Comparison of ENCODE assay signal across 30 mouse cellular contexts in the genomic region with DNA sequence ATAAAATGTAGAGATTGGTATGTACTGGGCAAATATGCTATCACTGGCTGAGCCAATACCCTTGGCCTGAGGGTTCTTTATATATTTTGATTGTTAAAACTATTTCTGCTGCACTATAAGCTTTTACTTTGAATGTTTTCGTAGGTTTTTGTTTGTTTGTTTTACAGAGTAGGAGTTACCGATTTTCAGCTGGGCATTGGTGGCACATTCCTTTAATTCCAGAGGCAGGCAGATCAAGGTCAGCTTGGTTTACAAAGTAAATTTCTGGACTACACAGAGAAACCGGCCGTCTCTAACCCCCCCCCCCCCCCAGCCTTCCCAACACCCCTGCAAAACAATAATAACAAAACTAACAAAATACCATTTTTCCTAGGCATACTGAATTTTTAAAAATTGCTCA. TPM values are rescaled to one million over a fixed set of nuclear protein-coding genes. Genes with fewer than 3 reads are reported as not detected.
DNase-seq lines count a peak whose midpoint lies in the region; ATAC-seq and TF ChIP-seq lines count a peak whose summit lies in the region.
"Had no signal": no experiment of that assay in that cellular context is flagged by ENCODE, and none has a peak within 500 bp of the region (broad histone marks: within the 10 kb centered on the region; RNA-seq: fewer than 3 reads in every experiment).

No protein-coding gene starts in this region.

- H3K9me3 ChIP-seq in heart, postnatal 0 days (replicated peaks; ENCODE audit: control insufficient read depth, low read length), result no peaks in the 10 kb centered on the region
- H3K9me3 ChIP-seq: forebrain, embryonic 10.5 days; forebrain, embryonic 13.5 days; heart, embryonic 15.5 days; hindbrain, embryonic 10.5 days; hindbrain, embryonic 13.5 days; intestine, embryonic 15.5 days had no signal

- H3K79me2 ChIP-seq in liver, adult 2 months (ENCODE audit: control insufficient read depth, insufficient read depth, low read length), result no peaks in the 10 kb centered on the region; the same call in 1 of the 2 replicates

- WGBS in heart, postnatal 0 days, result 9% methylated on average over 4 of the region's 4 CpGs
- 15% methylated on average over 4 of the region's 4 CpGs for WGBS in liver, adult 2 months

- H3K27me3 ChIP-seq in heart, postnatal 0 days (ENCODE audit: control insufficient read depth, insufficient read depth, low read length), result no peaks in the 10 kb centered on the region
- no peaks in the 10 kb centered on the region for H3K27me3 ChIP-seq in liver, adult 2 months (ENCODE audit: control insufficient read depth, insufficient read depth, low read length)
- H3K27me3 ChIP-seq: forebrain, embryonic 13.5 days; heart, embryonic 15.5 days; hindbrain, embryonic 13.5 days; intestine, embryonic 15.5 days; Patski had no signal

- ATAC-seq in heart, postnatal 0 days (ENCODE audit: insufficient read depth, low read depth), result no peak
- ATAC-seq: forebrain, embryonic 13.5 days; forebrain, embryonic 16.5 days; hindbrain, embryonic 16.5 days; intestine, embryonic 15.5 days; Patski had no signal

- no peak for TF ChIP-seq POLR2A in liver, adult 2 months (IDR thresholded peaks at IDR 0.05; ENCODE audit: extremely low read depth, insufficient read depth, low read length)

- peaks cover 9% of the 10 kb centered on the region; the same call in 1 of the 2 replicates for H3K4me1 ChIP-seq in heart, postnatal 0 days (ENCODE audit: control insufficient read depth, insufficient read depth)
- H3K4me1 ChIP-seq in liver, adult 2 months (ENCODE audit: control insufficient read depth, insufficient read depth, low read length), result peaks cover 7% of the 10 kb centered on the region
- H3K4me1 ChIP-seq: forebrain, embryonic 10.5 days; forebrain, embryonic 13.5 days; hindbrain, embryonic 10.5 days; hindbrain, embryonic 13.5 days; intestine, embryonic 15.5 days had no signal

- peak overlapping the region; percentile 46; the same call in 1 of the 2 replicates for H3K27ac ChIP-seq in gastrocnemius, adult 2 months
- no peak overlapping the region for H3K27ac ChIP-seq in heart, postnatal 0 days (ENCODE audit: low read depth)
- H3K27ac ChIP-seq in liver, adult 2 months (replicated peaks; ENCODE audit: insufficient read depth, low read depth, low read length), result no peak overlapping the region
- H3K27ac ChIP-seq: forebrain, embryonic 10.5 days; forebrain, embryonic 13.5 days; heart, embryonic 15.5 days; hindbrain, embryonic 10.5 days; hindbrain, embryonic 13.5 days; intestine, embryonic 15.5 days had no signal

- TF ChIP-seq CTCF in gastrocnemius, adult 2 months (IDR thresholded peaks at IDR 0.05), result no peak
- no peak for TF ChIP-seq CTCF in heart, postnatal 0 days (IDR thresholded peaks at IDR 0.05; ENCODE audit: low read depth)
- no peak for TF ChIP-seq CTCF in liver, adult 2 months (IDR thresholded peaks at IDR 0.05; ENCODE audit: low read depth, low read length)

- H3K4me2 ChIP-seq in heart, postnatal 0 days (ENCODE audit: low read depth, low read length), result peak overlapping the region; percentile 23; the same call in 1 of the 2 replicates
- H3K4me2 ChIP-seq: forebrain, embryonic 13.5 days; heart, embryonic 11.5 days; heart, embryonic 15.5 days; hindbrain, embryonic 13.5 days; intestine, embryonic 15.5 days had no signal

- no peak for TF ChIP-seq EP300 in heart, postnatal 0 days (IDR thresholded peaks at IDR 0.05; ENCODE audit: low read depth)

- intact Hi-C loops in gastrocnemius, adult 2 months (cut with DNase I), result no loop called here
- intact Hi-C loops in gastrocnemius, postnatal 36 days (cut with DNase I), result no loop called here
- intact Hi-C loops in heart, postnatal 36 days (cut with DNase I), result no loop called here

- no peak overlapping the region for H3K9ac ChIP-seq in heart, postnatal 0 days (replicated peaks; ENCODE audit: low read depth, low read length)
- H3K9ac ChIP-seq in liver, adult 2 months (ENCODE audit: low read depth, low read length), result no peak overlapping the region
- H3K9ac ChIP-seq: forebrain, embryonic 13.5 days; heart, embryonic 15.5 days; hindbrain, embryonic 13.5 days; intestine, embryonic 15.5 days had no signal

- no peaks in the 10 kb centered on the region for H3K36me3 ChIP-seq in heart, postnatal 0 days (replicated peaks; ENCODE audit: control insufficient read depth, insufficient read depth, low read length)
- no peaks in the 10 kb centered on the region for H3K36me3 ChIP-seq in liver, adult 2 months (ENCODE audit: control insufficient read depth, insufficient read depth, low read length)
- H3K36me3 ChIP-seq: forebrain, embryonic 10.5 days; heart, embryonic 15.5 days; hindbrain, embryonic 13.5 days; intestine, embryonic 15.5 days had no signal

- DNase-seq in gastrocnemius, adult 2 months, result no peak
- DNase-seq in gastrocnemius, postnatal 36 days, result no peak
- DNase-seq in heart, postnatal 0 days (ENCODE audit: low spot score), result no peak
- no peak for DNase-seq in heart, postnatal 36 days
- DNase-seq in liver, adult 2 months (ENCODE audit: extremely low read depth, low read depth, low spot score), result peak; percentile 64
- no peak for DNase-seq in liver
- DNase-seq: adrenal gland, postnatal 10 days; cerebellum, adult 18-20 months; cerebellum, adult 9-10 months; cerebellum, postnatal 14 days; gastrocnemius, postnatal 14 days; heart, adult 18-20 months had no signal

- no peak overlapping the region for H3K4me3 ChIP-seq in gastrocnemius, adult 2 months
- no peak overlapping the region for H3K4me3 ChIP-seq in heart, postnatal 0 days (ENCODE audit: low read depth, low read length)
- no peak overlapping the region for H3K4me3 ChIP-seq in liver, adult 2 months (ENCODE audit: insufficient read depth, low read depth, low read length)
- H3K4me3 ChIP-seq: forebrain, embryonic 10.5 days; forebrain, embryonic 13.5 days; heart, embryonic 15.5 days; hindbrain, embryonic 10.5 days; hindbrain, embryonic 13.5 days; intestine, embryonic 15.5 days had no signal

RNA-seq across cellular contexts. Expression of gene Kdm6a, which starts 12.5 kb away (rescaled TPM):
- total RNA-seq in gastrocnemius, adult 2 months (2021), result 10 to 100 TPM; 22.6 to 35.8 TPM
- 10 to 100 TPM; 14.4 to 33.5 TPM for total RNA-seq in gastrocnemius, postnatal 36 days (2021)
- 39.4 and 52.1 TPM in 2 replicates for total RNA-seq in heart, postnatal 0 days (2014; rRNA removed; ENCODE audit: low replicate concordance)
- polyA plus RNA-seq in heart, postnatal 0 days (2015; fragmentation: Nextera tagmentation; extraction: Ambion mirVana), result 12.0 and 12.4 TPM in 2 replicates
- total RNA-seq in heart, postnatal 36 days (2021), result 10 to 100 TPM; 23.7 to 51.5 TPM
- 20.8 and 21.8 TPM in 2 replicates for total RNA-seq in liver, adult 2 months (2014; rRNA removed)
- 4.2 and 4.9 TPM in 2 replicates for polyA plus RNA-seq in liver, adult 2 months (2012; rRNA removed)

RNA-seq across cellular contexts. Expression of gene Dusp21, which starts 29.2 kb away (rescaled TPM):
- total RNA-seq in gastrocnemius, adult 2 months (2021), result not detected
- total RNA-seq in gastrocnemius, postnatal 36 days (2021), result not detected
- not detected in 2 replicates for total RNA-seq in heart, postnatal 0 days (2014; rRNA removed; ENCODE audit: low replicate concordance)
- not detected in 2 replicates for polyA plus RNA-seq in heart, postnatal 0 days (2015; fragmentation: Nextera tagmentation; extraction: Ambion mirVana)
- total RNA-seq in heart, postnatal 36 days (2021), result not detected
- total RNA-seq in liver, adult 2 months (2014; rRNA removed), result not detected in 2 replicates
- polyA plus RNA-seq in liver, adult 2 months (2012; rRNA removed), result not detected in 2 replicates
- total RNA-seq: adrenal gland, adult 18-20 months; adrenal gland, postnatal 10 days; adrenal gland, postnatal 36 days; ES-E14; gastrocnemius, adult 18-20 months; gastrocnemius, postnatal 14 days; heart, adult 18-20 months; heart, postnatal 25 days had no signal
- polyA plus RNA-seq: embryonic facial prominence, embryonic 11.5 days; embryonic facial prominence, embryonic 14.5 days; forebrain, embryonic 10.5 days; forebrain, embryonic 13.5 days; forebrain, embryonic 16.5 days; gonadal fat pad, adult 2 months; heart, embryonic 11.5 days; heart, embryonic 15.5 days; hindbrain, embryonic 10.5 days; hindbrain, embryonic 13.5 days; hindbrain, embryonic 16.5 days; intestine, embryonic 15.5 days; Patski had no signal
